Mouse (Mus musculus): ENCODE measurements at regions not wholly inside any gene's neighbourhood (a gene's known extent, or its start where the extent isn't known, plus 50 kb on each side); places are given as distances from the start of the nearest gene placed in this dataset.
A peak's percentile ranks its signal among the peaks of the same experiment; 100 is the strongest.
"Not testable (repeated sequence)": the region's sequence is repeated elsewhere in the genome, so short reads cannot be mapped to it uniquely, and the experiment has no call there.

GRCm38 (mm10) chr8:37237306-37237705 lies 243.9 kb downstream of the AI429214 start:
- DNase-seq (ENCODE audit: low read depth, low spot score) = no peak

- DNase-seq (ENCODE audit: low read depth, low spot score) = peak; percentile 55
These were observed 245.9 kb downstream of the AI429214 start for GRCm38 (mm10) chr8:37239354-37239753.

GRCm38 (mm10) chr8:37251234-37251633 lies 257.8 kb downstream of the AI429214 start:
- not testable (repeated sequence) for DNase-seq (ENCODE audit: low read depth, low spot score)

GRCm38 (mm10) chr8:37291069-37291850 lies 297.9 kb downstream of the AI429214 start:
- DNase-seq (ENCODE audit: low read depth, low spot score) = peak; percentile 57
